Mouse (Mus musculus) G1E (cell line): ENCODE measurements at regions not wholly inside any gene's neighbourhood (a gene's known extent, or its start where the extent isn't known, plus 50 kb on each side); places are given as distances from the start of the nearest gene placed in this dataset.

ENCODE experiments used
- CTCF ChIP-seq: IDR thresholded peaks from 2 replicates; pipeline ENCODE4 v1.5.1; 2012; ENCODE audit warnings: low read depth, low read length, inconsistent platforms, mixed read lengths
- GATA1 ChIP-seq: IDR thresholded peaks from 2 replicates; pipeline ENCODE4 v1.6.1; 2012; ENCODE audit warnings: borderline replicate concordance, low read length, inconsistent platforms, mixed read lengths
- GATA2 ChIP-seq: IDR thresholded peaks from 2 replicates; pipeline ENCODE4 v1.6.1; 2012; ENCODE audit warnings: low read depth, low read length, inconsistent platforms, borderline replicate concordance
- POLR2AphosphoS5 ChIP-seq: IDR thresholded peaks from 2 replicates; pipeline ENCODE4 v1.6.1; 2012; ENCODE audit warnings: low read depth, low read length, inconsistent platforms; ENCODE audit not compliant: insufficient replicate concordance

GRCm38 (mm10) chr5:52052072-52052465 lies 138.2 kb downstream of the Dhx15 start:
- TF ChIP-seq CTCF (no peak), GATA1 (no peak), GATA2 (no peak), POLR2AphosphoS5 (no peak)
